Mouse (Mus musculus): ENCODE measurements around the gene Slc6a1. TPM values are rescaled to one million over a fixed set of nuclear protein-coding genes. Genes with fewer than 3 reads are reported as not detected.

Slc6a1 gene
- polyA plus RNA-seq, 1 experiment from 2014 or later, result 0.93 TPM

- no peak overlapping the region for H3K4me3 ChIP-seq
- no peak for ATAC-seq (ENCODE audit: insufficient number of reproducible peaks, insufficient read depth, low FRiP score, low TSS enrichment, low read depth)
- H3K36me3 ChIP-seq, result no peaks in the 10 kb centered on the region
- no peaks in the 10 kb centered on the region for H3K4me1 ChIP-seq
- H3K27me3 ChIP-seq, result 0 out of 2 replicates have a peak, but pooled peaks cover 3% of the 10 kb centered on the region
- no peaks in the 10 kb centered on the region for H3K9me3 ChIP-seq
- no peak overlapping the region for H3K27ac ChIP-seq
- H3K4me2 ChIP-seq, result no peak overlapping the region
- 20% methylated on average over 4 of the region's 4 CpGs for WGBS
- H3K9ac ChIP-seq, result no peak overlapping the region
Observed at GRCm38 (mm10) chr6:114267979-114268378, 14.5 kb upstream of the Slc6a1 start.

GRCm38 (mm10) chr6:114269589-114269988 lies 12.8 kb upstream of the Slc6a1 start:
- ATAC-seq (ENCODE audit: insufficient number of reproducible peaks, insufficient read depth, low FRiP score, low TSS enrichment, low read depth), result no peak
- 89% methylated on average over 2 of the region's 2 CpGs for WGBS
- H3K9me3 ChIP-seq, result no peaks in the 10 kb centered on the region
- H3K4me3 ChIP-seq, result no peak overlapping the region
- H3K27ac ChIP-seq, result no peak overlapping the region
- H3K4me2 ChIP-seq, result no peak overlapping the region
- H3K27me3 ChIP-seq, result peaks cover 7% of the 10 kb centered on the region; the same call in 1 of the 2 replicates
- no peaks in the 10 kb centered on the region for H3K4me1 ChIP-seq
- no peak overlapping the region for H3K9ac ChIP-seq
- H3K36me3 ChIP-seq, result no peaks in the 10 kb centered on the region

GRCm38 (mm10) chr6:114270799-114271198 lies 11.6 kb upstream of the Slc6a1 start:
- no peak overlapping the region for H3K27ac ChIP-seq
- no peaks in the 10 kb centered on the region for H3K4me1 ChIP-seq

GRCm38 (mm10) chr6:114272279-114272678 lies 10.2 kb upstream of the Slc6a1 start:
- Histone ChIP-seq H3K36me3 (no peaks in the 10 kb centered on the region), H3K27me3 (peaks cover 8% of the 10 kb centered on the region; the same call in 1 of the 2 replicates), H3K9me3 (no peaks in the 10 kb centered on the region), H3K4me1 (no peaks in the 10 kb centered on the region), H3K27ac (no peak overlapping the region), H3K4me3 (no peak overlapping the region), H3K4me2 (no peak overlapping the region), H3K9ac (no peak overlapping the region)
- WGBS, result 73% methylated on average over 15 of the region's 15 CpGs
- ATAC-seq (ENCODE audit: insufficient number of reproducible peaks, insufficient read depth, low FRiP score, low TSS enrichment, low read depth), result no peak

More at GRCm38 (mm10) chr6:114270799-114271198, 11.6 kb upstream of the Slc6a1 start:
- Histone ChIP-seq H3K9me3 (no peaks in the 10 kb centered on the region), H3K36me3 (no peaks in the 10 kb centered on the region), H3K4me3 (no peak overlapping the region), H3K27me3 (peaks cover 11% of the 10 kb centered on the region; the same call in 1 of the 2 replicates), H3K4me2 (no peak overlapping the region), H3K9ac (no peak overlapping the region)
- 67% methylated on average over 5 of the region's 5 CpGs for WGBS
- no peak for ATAC-seq (ENCODE audit: insufficient number of reproducible peaks, insufficient read depth, low FRiP score, low TSS enrichment, low read depth)

- Histone ChIP-seq H3K4me2 (no peak overlapping the region), H3K27me3 (peaks cover 10% of the 10 kb centered on the region; the same call in 1 of the 2 replicates), H3K27ac (no peak overlapping the region), H3K9me3 (no peaks in the 10 kb centered on the region), H3K36me3 (no peaks in the 10 kb centered on the region), H3K4me3 (no peak overlapping the region), H3K4me1 (no peaks in the 10 kb centered on the region), H3K9ac (no peak overlapping the region)
- WGBS, result 64% methylated on average over 14 of the region's 14 CpGs
- no peak for ATAC-seq (ENCODE audit: insufficient number of reproducible peaks, insufficient read depth, low FRiP score, low TSS enrichment, low read depth)
Observed at GRCm38 (mm10) chr6:114273997-114274728, 8.3 kb upstream of the Slc6a1 start.

- H3K27me3 ChIP-seq, result peaks cover 19% of the 10 kb centered on the region
Observed at GRCm38 (mm10) chr6:114275800-114276199, 6.6 kb upstream of the Slc6a1 start.

GRCm38 (mm10) chr6:114283278-114283770 lies 889 bp downstream of the Slc6a1 start:
- Histone ChIP-seq H3K9ac (no peak overlapping the region), H3K27ac (no peak overlapping the region), H3K36me3 (no peaks in the 10 kb centered on the region), H3K4me3 (no peak overlapping the region; the same call in 1 of the 2 replicates), H3K27me3 (peaks cover 85% of the 10 kb centered on the region), H3K4me2 (no peak overlapping the region), H3K4me1 (peaks cover 7% of the 10 kb centered on the region; the same call in 1 of the 2 replicates), H3K9me3 (no peaks in the 10 kb centered on the region)
- WGBS, result 13% methylated on average over 8 of the region's 8 CpGs
- ATAC-seq (ENCODE audit: insufficient number of reproducible peaks, insufficient read depth, low FRiP score, low TSS enrichment, low read depth), result no peak

More at GRCm38 (mm10) chr6:114275800-114276199, 6.6 kb upstream of the Slc6a1 start:
- Histone ChIP-seq H3K9ac (no peak overlapping the region), H3K27ac (no peak overlapping the region), H3K36me3 (no peaks in the 10 kb centered on the region), H3K4me3 (no peak overlapping the region), H3K9me3 (no peaks in the 10 kb centered on the region), H3K4me2 (no peak overlapping the region), H3K4me1 (no peaks in the 10 kb centered on the region)
- no peak for ATAC-seq (ENCODE audit: insufficient number of reproducible peaks, insufficient read depth, low FRiP score, low TSS enrichment, low read depth)
- WGBS, result 60% methylated on average over 8 of the region's 8 CpGs

- Histone ChIP-seq H3K27ac (no peak overlapping the region), H3K4me3 (no peak overlapping the region), H3K36me3 (no peaks in the 10 kb centered on the region), H3K9me3 (no peaks in the 10 kb centered on the region), H3K4me2 (no peak overlapping the region), H3K4me1 (peaks cover 7% of the 10 kb centered on the region; the same call in 1 of the 2 replicates), H3K9ac (no peak overlapping the region), H3K27me3 (peaks cover 89% of the 10 kb centered on the region)
- ATAC-seq (ENCODE audit: insufficient number of reproducible peaks, insufficient read depth, low FRiP score, low TSS enrichment, low read depth), result no peak
- 40% methylated on average over 10 of the region's 10 CpGs for WGBS
Observed at GRCm38 (mm10) chr6:114283927-114284703, 1.7 kb downstream of the Slc6a1 start.

- Histone ChIP-seq H3K27ac (no peak overlapping the region), H3K4me3 (no peak overlapping the region), H3K9me3 (no peaks in the 10 kb centered on the region), H3K36me3 (no peaks in the 10 kb centered on the region), H3K27me3 (peaks cover 96% of the 10 kb centered on the region), H3K4me2 (no peak overlapping the region), H3K9ac (no peak overlapping the region), H3K4me1 (peaks cover 7% of the 10 kb centered on the region; the same call in 1 of the 2 replicates)
- ATAC-seq (ENCODE audit: insufficient number of reproducible peaks, insufficient read depth, low FRiP score, low TSS enrichment, low read depth), result no peak
- WGBS, result 35% methylated on average over 4 of the region's 4 CpGs
Observed at GRCm38 (mm10) chr6:114285424-114285823, 3.0 kb downstream of the Slc6a1 start.

- 48% methylated on average over 7 of the region's 7 CpGs for WGBS
- no peak for ATAC-seq (ENCODE audit: insufficient number of reproducible peaks, insufficient read depth, low FRiP score, low TSS enrichment, low read depth)
- Histone ChIP-seq H3K9me3 (no peaks in the 10 kb centered on the region), H3K4me1 (no peaks in the 10 kb centered on the region), H3K27me3 (peaks cover 75% of the 10 kb centered on the region), H3K27ac (no peak overlapping the region), H3K9ac (no peak overlapping the region), H3K4me3 (no peak overlapping the region), H3K4me2 (no peak overlapping the region), H3K36me3 (no peaks in the 10 kb centered on the region)
Observed at GRCm38 (mm10) chr6:114289106-114289505, 6.7 kb downstream of the Slc6a1 start.

GRCm38 (mm10) chr6:114290184-114290583 lies 7.7 kb downstream of the Slc6a1 start:
- Histone ChIP-seq H3K27ac (no peak overlapping the region), H3K4me3 (no peak overlapping the region), H3K4me1 (no peaks in the 10 kb centered on the region), H3K36me3 (no peaks in the 10 kb centered on the region), H3K4me2 (no peak overlapping the region), H3K9me3 (no peaks in the 10 kb centered on the region), H3K27me3 (peaks cover 66% of the 10 kb centered on the region), H3K9ac (no peak overlapping the region)
- 53% methylated on average over 8 of the region's 8 CpGs for WGBS
- no peak for ATAC-seq (ENCODE audit: insufficient number of reproducible peaks, insufficient read depth, low FRiP score, low TSS enrichment, low read depth)
